Mouse (Mus musculus): ENCODE measurements at regions not wholly inside any gene's neighbourhood (a gene's known extent, or its start where the extent isn't known, plus 50 kb on each side); places are given as distances from the start of the nearest gene placed in this dataset.

DNA sequence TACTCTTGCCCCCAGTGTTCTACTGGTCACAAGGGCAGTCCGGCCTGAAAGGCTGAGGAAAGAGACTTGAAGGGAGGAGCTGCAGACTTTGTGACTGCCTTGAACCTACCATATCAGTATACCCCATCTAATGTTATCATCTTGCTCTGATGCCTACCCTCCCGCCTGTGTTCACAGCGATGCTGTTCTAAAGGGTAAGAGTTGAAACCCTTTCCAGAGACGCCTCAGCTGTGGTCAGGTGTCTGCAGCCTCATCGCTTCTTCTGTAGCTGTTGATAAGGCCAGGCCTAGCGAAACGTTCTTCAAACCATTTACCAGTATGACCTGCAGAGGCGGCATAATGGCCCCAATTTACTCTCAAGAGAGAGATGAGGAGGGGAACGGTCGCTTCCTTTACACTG, 629.3 kb upstream of the Gm10131 start:
- Histone ChIP-seq H3K36me3 (ENCODE audit: control insufficient read depth, insufficient read depth, low read length) (no peaks in the 10 kb centered on the region), H3K4me3 (ENCODE audit: low read depth, low read length) (no peak overlapping the region), H3K9ac (ENCODE audit: low read depth, low read length) (no peak overlapping the region), H3K27ac (ENCODE audit: low read depth, low read length) (no peak overlapping the region), H3K27me3 (ENCODE audit: control insufficient read depth, insufficient read depth, low read length) (no peaks in the 10 kb centered on the region; the same call in 1 of the 2 replicates), H3K9me3 (replicated peaks; ENCODE audit: control insufficient read depth, low read length) (no peaks in the 10 kb centered on the region), H3K4me1 (ENCODE audit: control insufficient read depth, insufficient read depth, low read length) (no peaks in the 10 kb centered on the region), H3K4me2 (no peak overlapping the region)
- WGBS (ENCODE audit: insufficient replicate concordance), result 80% methylated on average over 10 of the region's 10 CpGs
- no peak for ATAC-seq (replicated peaks; ENCODE audit: insufficient number of reproducible peaks, low FRiP score, low TSS enrichment)

DNA sequence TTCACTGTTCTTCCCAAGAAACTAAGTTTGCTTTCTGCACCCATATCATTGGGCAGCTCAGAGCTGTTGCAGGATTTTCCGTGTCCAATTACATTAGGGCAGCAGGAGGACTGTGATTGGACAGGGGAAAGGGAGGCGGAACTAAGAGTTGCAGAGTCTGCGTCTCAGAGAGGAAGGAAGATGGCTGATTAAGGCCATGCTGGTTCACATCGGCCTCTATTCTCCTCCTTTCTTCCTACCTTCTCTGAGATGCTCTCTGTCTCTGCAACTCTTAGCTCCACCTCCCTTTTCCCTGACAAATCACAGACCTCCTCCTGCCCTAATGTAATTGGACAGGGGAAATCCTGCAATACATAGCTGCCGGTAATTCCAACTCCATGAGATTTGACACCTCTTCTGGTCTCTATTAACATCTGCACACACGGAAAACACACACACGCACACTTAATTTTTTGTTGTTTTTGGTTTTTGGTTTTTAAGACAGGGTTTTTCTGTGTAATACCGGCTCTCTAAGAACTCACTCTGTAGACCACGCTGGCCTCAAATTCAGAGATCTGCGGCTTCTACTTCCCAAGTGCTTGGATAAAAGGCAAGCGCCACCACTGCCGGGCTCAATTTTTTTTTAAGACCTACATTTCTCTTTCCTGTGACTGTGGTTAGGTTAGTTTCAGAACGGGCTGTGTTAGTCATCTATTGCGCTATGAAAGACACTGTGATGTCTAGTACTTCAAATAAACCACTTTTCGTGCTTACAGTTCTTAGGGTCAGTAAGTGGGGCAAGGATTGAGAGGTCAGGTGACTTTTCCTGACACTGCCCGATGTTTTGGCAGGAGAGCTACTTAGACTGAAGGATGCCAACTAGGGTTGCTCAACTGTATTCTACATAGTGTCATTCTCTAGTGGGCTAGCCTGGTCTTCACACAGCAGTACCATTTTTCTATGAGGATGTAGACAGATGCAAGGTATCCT, 628.6 kb upstream of the Gm10131 start:
- WGBS (ENCODE audit: insufficient replicate concordance), result 84% methylated on average over 16 of the region's 16 CpGs
- no peak overlapping the region for H3K27ac ChIP-seq (ENCODE audit: low read depth, low read length)
- H3K4me3 ChIP-seq (ENCODE audit: low read depth, low read length), result no peak overlapping the region
- H3K9me3 ChIP-seq (replicated peaks; ENCODE audit: control insufficient read depth, low read length), result no peaks in the 10 kb centered on the region
- no peaks in the 10 kb centered on the region; the same call in 1 of the 2 replicates for H3K27me3 ChIP-seq (ENCODE audit: control insufficient read depth, insufficient read depth, low read length)
- H3K4me2 ChIP-seq, result no peak overlapping the region
- H3K4me1 ChIP-seq (ENCODE audit: control insufficient read depth, insufficient read depth, low read length), result no peaks in the 10 kb centered on the region
- no peak for ATAC-seq (replicated peaks; ENCODE audit: insufficient number of reproducible peaks, low FRiP score, low TSS enrichment)
- no peak overlapping the region for H3K9ac ChIP-seq (ENCODE audit: low read depth, low read length)
- H3K36me3 ChIP-seq (ENCODE audit: control insufficient read depth, insufficient read depth, low read length), result no peaks in the 10 kb centered on the region

DNA sequence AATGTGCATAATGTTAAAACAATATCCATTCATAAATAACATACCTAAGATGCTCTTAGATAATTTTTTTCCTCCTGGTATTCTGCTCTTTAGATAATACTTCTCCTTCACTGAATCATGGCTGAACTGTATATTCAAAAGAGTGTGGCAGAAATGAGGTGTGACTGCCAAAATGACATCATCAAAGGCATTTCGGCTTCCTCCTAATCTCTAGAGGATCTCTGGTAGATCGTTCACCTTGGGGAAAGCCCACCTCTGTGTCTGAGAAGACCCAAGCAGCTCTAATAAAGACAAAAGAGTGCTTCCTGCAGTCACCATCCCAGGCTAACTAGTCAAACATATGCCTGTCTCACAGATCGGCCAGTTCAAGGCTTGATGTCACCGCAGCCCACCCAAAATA, 624.7 kb upstream of the Gm10131 start:
- no peak for ATAC-seq (replicated peaks; ENCODE audit: insufficient number of reproducible peaks, low FRiP score, low TSS enrichment)
- WGBS (ENCODE audit: insufficient replicate concordance), result 70% methylated on average over 4 of the region's 4 CpGs
- no peaks in the 10 kb centered on the region; the same call in 1 of the 2 replicates for H3K27me3 ChIP-seq (ENCODE audit: control insufficient read depth, insufficient read depth, low read length)

DNA sequence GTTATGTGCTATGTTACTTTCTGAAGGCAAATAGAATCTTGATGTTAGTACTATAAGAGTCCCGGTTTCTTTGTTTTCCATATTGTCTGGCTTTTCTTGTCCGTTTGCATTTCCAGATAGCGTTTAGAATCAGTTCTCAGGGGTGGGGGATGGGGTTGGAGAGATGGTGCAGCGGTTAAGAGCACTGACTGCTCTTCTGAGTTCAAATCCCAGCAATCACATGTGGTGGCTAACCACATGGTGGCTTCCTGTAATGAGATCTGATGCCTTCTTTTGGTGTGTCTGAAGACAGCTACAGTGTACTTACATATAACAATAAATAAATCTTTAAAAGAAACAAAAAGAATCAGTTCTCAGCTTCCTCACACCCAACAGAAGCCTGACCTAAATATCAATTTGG, 623.5 kb upstream of the Gm10131 start:
- peaks cover 3% of the 10 kb centered on the region; the same call in 1 of the 2 replicates for H3K27me3 ChIP-seq (ENCODE audit: control insufficient read depth, insufficient read depth, low read length)
- no peaks in the 10 kb centered on the region for H3K36me3 ChIP-seq (ENCODE audit: control insufficient read depth, insufficient read depth, low read length)
- ATAC-seq (replicated peaks; ENCODE audit: insufficient number of reproducible peaks, low FRiP score, low TSS enrichment), result no peak
- no peak overlapping the region for H3K4me3 ChIP-seq (ENCODE audit: low read depth, low read length)
- no peaks in the 10 kb centered on the region for H3K4me1 ChIP-seq (ENCODE audit: control insufficient read depth, insufficient read depth, low read length)
- WGBS (ENCODE audit: insufficient replicate concordance), result 73% methylated on average over 4 of the region's 4 CpGs
- H3K27ac ChIP-seq (ENCODE audit: low read depth, low read length), result no peak overlapping the region
- H3K9me3 ChIP-seq (replicated peaks; ENCODE audit: control insufficient read depth, low read length), result no peaks in the 10 kb centered on the region
- H3K4me2 ChIP-seq, result no peak overlapping the region
- no peak overlapping the region for H3K9ac ChIP-seq (ENCODE audit: low read depth, low read length)

More for the DNA sequence above, 624.7 kb upstream of the Gm10131 start:
- no peaks in the 10 kb centered on the region for H3K36me3 ChIP-seq (ENCODE audit: control insufficient read depth, insufficient read depth, low read length)
- H3K27ac ChIP-seq (ENCODE audit: low read depth, low read length), result no peak overlapping the region
- no peak overlapping the region for H3K9ac ChIP-seq (ENCODE audit: low read depth, low read length)
- no peak overlapping the region for H3K4me3 ChIP-seq (ENCODE audit: low read depth, low read length)
- no peaks in the 10 kb centered on the region for H3K4me1 ChIP-seq (ENCODE audit: control insufficient read depth, insufficient read depth, low read length)
- H3K4me2 ChIP-seq, result no peak overlapping the region
- H3K9me3 ChIP-seq (replicated peaks; ENCODE audit: control insufficient read depth, low read length), result no peaks in the 10 kb centered on the region

DNA sequence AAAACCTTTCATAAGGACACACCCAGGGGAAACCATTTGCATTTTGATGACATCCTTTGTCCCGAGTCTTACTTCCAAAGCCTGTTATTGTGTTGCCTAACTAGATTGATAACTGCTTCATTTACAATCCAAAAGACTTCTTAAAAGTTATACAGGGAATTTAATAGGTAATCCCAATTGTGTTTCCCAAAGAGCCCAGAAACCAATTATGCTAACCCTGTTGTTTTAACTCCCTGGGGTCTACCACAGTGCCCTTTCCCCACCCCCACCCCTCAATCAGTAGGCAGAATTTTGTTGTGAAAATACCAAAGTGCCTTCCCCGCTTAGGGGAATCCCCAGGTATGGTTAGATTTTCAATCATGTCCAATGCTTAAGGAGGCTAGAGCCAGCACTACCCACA, 621.3 kb upstream of the Gm10131 start:
- Histone ChIP-seq H3K4me3 (ENCODE audit: low read depth, low read length) (no peak overlapping the region), H3K9me3 (replicated peaks; ENCODE audit: control insufficient read depth, low read length) (no peaks in the 10 kb centered on the region), H3K27ac (ENCODE audit: low read depth, low read length) (no peak overlapping the region), H3K27me3 (ENCODE audit: control insufficient read depth, insufficient read depth, low read length) (peaks cover 3% of the 10 kb centered on the region; the same call in 1 of the 2 replicates), H3K4me1 (ENCODE audit: control insufficient read depth, insufficient read depth, low read length) (no peaks in the 10 kb centered on the region), H3K9ac (ENCODE audit: low read depth, low read length) (no peak overlapping the region), H3K36me3 (ENCODE audit: control insufficient read depth, insufficient read depth, low read length) (no peaks in the 10 kb centered on the region), H3K4me2 (no peak overlapping the region)
- WGBS (ENCODE audit: insufficient replicate concordance), result 28% methylated on average over 2 of the region's 2 CpGs
- no peak for ATAC-seq (replicated peaks; ENCODE audit: insufficient number of reproducible peaks, low FRiP score, low TSS enrichment)

DNA sequence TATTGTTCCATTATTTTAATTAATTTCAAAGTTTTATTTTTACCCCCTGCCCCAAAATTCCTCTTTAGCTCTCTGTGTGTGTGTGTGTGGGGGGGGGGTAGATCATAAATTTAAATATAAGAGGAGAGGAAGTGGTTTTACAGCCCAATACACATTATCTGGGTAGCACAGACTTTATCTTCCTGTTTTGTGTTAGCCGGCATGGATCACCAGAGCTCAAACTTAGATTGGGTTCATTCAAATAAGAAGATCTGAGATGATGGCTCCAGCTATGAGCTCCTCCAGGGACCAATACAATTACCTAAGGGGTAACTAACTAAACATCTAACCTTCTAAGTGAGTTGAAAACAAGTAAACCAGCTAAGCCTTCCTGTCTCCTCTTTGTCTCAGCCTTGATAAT, 620.8 kb upstream of the Gm10131 start:
- no peaks in the 10 kb centered on the region for H3K9me3 ChIP-seq (replicated peaks; ENCODE audit: control insufficient read depth, low read length)
- no peak overlapping the region for H3K4me2 ChIP-seq
- ATAC-seq (replicated peaks; ENCODE audit: insufficient number of reproducible peaks, low FRiP score, low TSS enrichment), result no peak
- no peak overlapping the region for H3K4me3 ChIP-seq (ENCODE audit: low read depth, low read length)
- no peak overlapping the region for H3K27ac ChIP-seq (ENCODE audit: low read depth, low read length)
- H3K36me3 ChIP-seq (ENCODE audit: control insufficient read depth, insufficient read depth, low read length), result no peaks in the 10 kb centered on the region
- no peaks in the 10 kb centered on the region for H3K4me1 ChIP-seq (ENCODE audit: control insufficient read depth, insufficient read depth, low read length)
- 41% methylated on average over 1 of the region's 1 CpGs for WGBS (ENCODE audit: insufficient replicate concordance)
- H3K9ac ChIP-seq (ENCODE audit: low read depth, low read length), result no peak overlapping the region
- H3K27me3 ChIP-seq (ENCODE audit: control insufficient read depth, insufficient read depth, low read length), result peaks cover 3% of the 10 kb centered on the region; the same call in 1 of the 2 replicates

DNA sequence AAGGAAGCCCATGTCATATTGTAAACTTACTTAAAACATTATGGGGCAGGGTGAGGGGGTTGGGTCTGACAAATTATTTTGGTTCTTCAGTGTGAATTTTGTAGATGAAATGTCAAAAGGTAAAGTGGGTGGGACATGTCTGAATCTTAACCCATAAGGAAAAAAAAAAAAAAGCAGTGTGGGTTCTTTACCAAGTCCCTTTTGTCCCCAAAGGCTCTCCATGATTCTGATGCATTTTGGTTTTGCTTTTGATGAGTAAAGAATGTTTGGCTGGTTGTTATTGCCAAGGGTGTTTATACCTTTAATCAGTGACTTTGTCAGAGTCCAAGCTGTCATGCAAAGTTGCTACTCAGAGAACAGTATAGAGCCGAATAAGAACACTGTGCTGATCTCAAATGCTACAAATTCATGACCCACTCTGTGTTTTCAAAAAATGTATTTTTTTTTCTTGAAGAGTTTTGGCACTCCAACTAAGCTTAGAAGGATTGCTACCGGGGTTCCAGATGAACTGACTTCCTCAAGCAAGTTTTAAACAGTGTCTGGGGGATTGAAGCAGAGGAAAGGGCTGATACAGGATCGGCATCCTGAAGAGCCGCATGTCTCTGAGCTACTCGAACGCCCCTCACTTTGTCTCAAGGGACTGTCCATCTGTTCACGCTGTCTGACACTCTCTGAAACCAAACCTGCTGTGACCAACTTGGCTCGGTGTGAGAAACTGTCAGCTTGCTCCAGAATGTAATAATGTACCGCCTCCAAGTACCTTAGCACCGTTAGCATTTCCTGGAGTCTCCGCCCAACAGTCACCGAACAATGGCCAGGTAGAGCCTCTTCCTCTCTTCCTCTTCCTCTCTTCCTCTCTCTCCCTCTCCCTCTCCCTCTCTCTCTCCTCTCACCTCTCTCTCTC, 619.8 kb upstream of the Gm10131 start:
- H3K4me2 ChIP-seq, result peak overlapping the region; percentile 39
- no peak overlapping the region for H3K9ac ChIP-seq (ENCODE audit: low read depth, low read length)
- no peak for ATAC-seq (replicated peaks; ENCODE audit: insufficient number of reproducible peaks, low FRiP score, low TSS enrichment)
- peaks cover 3% of the 10 kb centered on the region; the same call in 1 of the 2 replicates for H3K27me3 ChIP-seq (ENCODE audit: control insufficient read depth, insufficient read depth, low read length)
- no peaks in the 10 kb centered on the region for H3K9me3 ChIP-seq (replicated peaks; ENCODE audit: control insufficient read depth, low read length)
- no peak overlapping the region for H3K4me3 ChIP-seq (ENCODE audit: low read depth, low read length)
- 18% methylated on average over 12 of the region's 12 CpGs for WGBS (ENCODE audit: insufficient replicate concordance)
- no peak overlapping the region for H3K27ac ChIP-seq (ENCODE audit: low read depth, low read length)
- 0 out of 2 replicates have a peak, but pooled peaks cover 2% of the 10 kb centered on the region for H3K4me1 ChIP-seq (ENCODE audit: control insufficient read depth, insufficient read depth, low read length)
- no peaks in the 10 kb centered on the region for H3K36me3 ChIP-seq (ENCODE audit: control insufficient read depth, insufficient read depth, low read length)

DNA sequence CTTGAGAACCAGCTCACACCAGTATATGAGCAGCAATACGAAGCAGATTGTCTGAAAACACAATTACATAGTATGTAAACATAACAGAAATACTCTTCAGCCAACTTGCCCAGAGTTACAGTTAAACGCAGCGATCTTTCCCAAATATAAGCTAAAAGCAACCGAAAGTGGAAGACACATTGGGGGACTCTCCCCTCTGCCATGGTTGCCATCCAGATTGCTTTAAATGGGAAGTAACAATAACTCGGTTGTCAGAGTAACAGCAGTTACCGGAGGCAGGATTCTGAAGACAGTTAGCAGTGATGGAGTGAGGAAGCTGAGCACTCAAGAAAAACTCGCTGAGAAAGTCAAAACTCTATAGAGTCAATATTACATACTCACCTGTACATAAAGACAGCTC, 618.0 kb upstream of the Gm10131 start:
- ATAC-seq (replicated peaks; ENCODE audit: insufficient number of reproducible peaks, low FRiP score, low TSS enrichment), result no peak
- Histone ChIP-seq H3K27me3 (ENCODE audit: control insufficient read depth, insufficient read depth, low read length) (peaks cover 3% of the 10 kb centered on the region; the same call in 1 of the 2 replicates), H3K9me3 (replicated peaks; ENCODE audit: control insufficient read depth, low read length) (no peaks in the 10 kb centered on the region), H3K4me1 (ENCODE audit: control insufficient read depth, insufficient read depth, low read length) (peaks cover 14% of the 10 kb centered on the region), H3K36me3 (ENCODE audit: control insufficient read depth, insufficient read depth, low read length) (no peaks in the 10 kb centered on the region), H3K4me3 (ENCODE audit: low read depth, low read length) (no peak overlapping the region), H3K9ac (ENCODE audit: low read depth, low read length) (no peak overlapping the region), H3K4me2 (no peak overlapping the region), H3K27ac (ENCODE audit: low read depth, low read length) (no peak overlapping the region)
- 81% methylated on average over 7 of the region's 7 CpGs for WGBS (ENCODE audit: insufficient replicate concordance)

Measured in heart, embryonic 11.5 days (tissue).